In genomic region chr5:100035950-100036349, GRCm38 (mm10) we compare ENCODE assay signal across 8 mouse cellular contexts. TPM values are rescaled to one million over a fixed set of nuclear protein-coding genes. Genes with fewer than 3 reads are reported as not detected.
DNase-seq lines count a peak whose midpoint lies in the region; ATAC-seq lines count a peak whose summit lies in the region.

No protein-coding gene starts in this region.

- peaks cover 36% of the 10 kb centered on the region for H3K36me3 ChIP-seq in heart, embryonic 15.5 days
- peaks cover 67% of the 10 kb centered on the region for H3K36me3 ChIP-seq in embryonic facial prominence, embryonic 10.5 days (replicated peaks)
- H3K36me3 ChIP-seq in hindbrain, embryonic 12.5 days = peaks cover 46% of the 10 kb centered on the region
- H3K36me3 ChIP-seq in midbrain, embryonic 13.5 days = peaks cover 48% of the 10 kb centered on the region

- H3K27me3 ChIP-seq in heart, embryonic 15.5 days = no peaks in the 10 kb centered on the region
- H3K27me3 ChIP-seq in embryonic facial prominence, embryonic 10.5 days (replicated peaks; ENCODE audit: low read depth, poor library complexity, severe bottlenecking) = no peaks in the 10 kb centered on the region
- H3K27me3 ChIP-seq in hindbrain, embryonic 12.5 days = no peaks in the 10 kb centered on the region
- H3K27me3 ChIP-seq in midbrain, embryonic 13.5 days = no peaks in the 10 kb centered on the region

- no peak overlapping the region for H3K27ac ChIP-seq in heart, embryonic 15.5 days
- H3K27ac ChIP-seq in embryonic facial prominence, embryonic 10.5 days (replicated peaks) = no peak overlapping the region
- H3K27ac ChIP-seq in hindbrain, embryonic 12.5 days = no peak overlapping the region
- no peak overlapping the region for H3K27ac ChIP-seq in midbrain, embryonic 13.5 days

- 55% methylated on average over 7 of the region's 7 CpGs for WGBS in heart, embryonic 15.5 days
- WGBS in embryonic facial prominence, embryonic 10.5 days = 62% methylated on average over 7 of the region's 7 CpGs
- 54% methylated on average over 7 of the region's 7 CpGs for WGBS in hindbrain, embryonic 12.5 days
- WGBS in midbrain, embryonic 13.5 days = 50% methylated on average over 7 of the region's 7 CpGs

- no peak for DNase-seq in heart, adult 8-10 months (ENCODE audit: low spot score)
- DNase-seq in embryonic facial prominence, embryonic 10.5 days (ENCODE audit: low spot score) = no peak
- DNase-seq in natural killer cell, adult 2 months (ENCODE audit: low spot score in 2 of 2) = no peak
- no peak for DNase-seq in retina, postnatal 1 day
- DNase-seq in cerebellum, adult 11-12 months = no peak

- H3K4me2 ChIP-seq in heart, embryonic 15.5 days = peak overlapping the region; percentile 88
- H3K4me2 ChIP-seq in hindbrain, embryonic 12.5 days (replicated peaks) = peak overlapping the region; percentile 73
- peak overlapping the region; percentile 95 for H3K4me2 ChIP-seq in midbrain, embryonic 13.5 days (replicated peaks)

- peaks cover 46% of the 10 kb centered on the region for H3K4me1 ChIP-seq in heart, embryonic 15.5 days (replicated peaks)
- H3K4me1 ChIP-seq in embryonic facial prominence, embryonic 10.5 days = peaks cover 29% of the 10 kb centered on the region
- peaks cover 30% of the 10 kb centered on the region for H3K4me1 ChIP-seq in hindbrain, embryonic 12.5 days
- H3K4me1 ChIP-seq in midbrain, embryonic 13.5 days (replicated peaks) = peaks cover 40% of the 10 kb centered on the region

- H3K4me3 ChIP-seq in heart, embryonic 15.5 days = no peak overlapping the region
- peak overlapping the region; percentile 82 for H3K4me3 ChIP-seq in embryonic facial prominence, embryonic 10.5 days
- peak overlapping the region; percentile 96; the same call in 1 of the 2 replicates for H3K4me3 ChIP-seq in hindbrain, embryonic 12.5 days
- H3K4me3 ChIP-seq in midbrain, embryonic 13.5 days (replicated peaks) = peak overlapping the region; percentile 95

- ATAC-seq in heart, embryonic 15.5 days (replicated peaks; ENCODE audit: insufficient number of reproducible peaks, insufficient read depth, low FRiP score, low read depth) = no peak
- no peak for ATAC-seq in hindbrain, embryonic 12.5 days (ENCODE audit: low FRiP score)
- no peak for ATAC-seq in midbrain, embryonic 13.5 days

- H3K9ac ChIP-seq in heart, embryonic 15.5 days = no peak overlapping the region
- H3K9ac ChIP-seq in hindbrain, embryonic 12.5 days = 0 out of 2 replicates have a peak overlapping the region, but pooled peaks have one; percentile 99
- H3K9ac ChIP-seq in midbrain, embryonic 13.5 days (replicated peaks) = no peak overlapping the region

- H3K9me3 ChIP-seq in heart, embryonic 15.5 days (replicated peaks) = no peaks in the 10 kb centered on the region
- H3K9me3 ChIP-seq in embryonic facial prominence, embryonic 10.5 days = no peaks in the 10 kb centered on the region
- H3K9me3 ChIP-seq in hindbrain, embryonic 12.5 days (replicated peaks) = no peaks in the 10 kb centered on the region
- H3K9me3 ChIP-seq in midbrain, embryonic 13.5 days = no peaks in the 10 kb centered on the region

RNA-seq across cellular contexts. Expression of gene Hnrnpdl, which starts 3.5 kb away (rescaled TPM):
- polyA plus RNA-seq in heart, embryonic 15.5 days (2015; fragmentation: Nextera tagmentation; extraction: Ambion mirVana) = 77.5 and 93.8 TPM in 2 replicates
- 10 to 100 TPM; 43.4 to 74.6 (median 60.0) TPM for total RNA-seq in heart, adult 8-10 months (2022)
- polyA plus RNA-seq in embryonic facial prominence, embryonic 10.5 days (2016; fragmentation: Nextera tagmentation; extraction: Ambion mirVana) = 214 and 235 TPM in 2 replicates
- 258 and 273 TPM in 2 replicates for polyA plus RNA-seq in hindbrain, embryonic 12.5 days (2016; fragmentation: Nextera tagmentation; extraction: Ambion mirVana)
- 270 and 276 TPM in 2 replicates for polyA plus RNA-seq in midbrain, embryonic 13.5 days (2015; fragmentation: Nextera tagmentation; extraction: Ambion mirVana)

RNA-seq across cellular contexts. Expression of gene Enoph1, which starts 3.8 kb away (rescaled TPM):
- 22.7 and 28.7 TPM in 2 replicates for polyA plus RNA-seq in heart, embryonic 15.5 days (2015; fragmentation: Nextera tagmentation; extraction: Ambion mirVana)
- 1 to 10 TPM; 5.7 to 8.6 (median 8.3) TPM for total RNA-seq in heart, adult 8-10 months (2022)
- 60.3 and 60.9 TPM in 2 replicates for polyA plus RNA-seq in embryonic facial prominence, embryonic 10.5 days (2016; fragmentation: Nextera tagmentation; extraction: Ambion mirVana)
- 38.0 and 39.2 TPM in 2 replicates for polyA plus RNA-seq in hindbrain, embryonic 12.5 days (2016; fragmentation: Nextera tagmentation; extraction: Ambion mirVana)
- 39.4 and 40.5 TPM in 2 replicates for polyA plus RNA-seq in midbrain, embryonic 13.5 days (2015; fragmentation: Nextera tagmentation; extraction: Ambion mirVana)

RNA-seq across cellular contexts. Expression of gene 4930524J08Rik, which starts 57.1 kb away (rescaled TPM):
- 0.52 and 0.84 TPM in 2 replicates for polyA plus RNA-seq in heart, embryonic 15.5 days (2015; fragmentation: Nextera tagmentation; extraction: Ambion mirVana)
- total RNA-seq in heart, adult 8-10 months (2022) = 1 to 10 TPM in 2 of 4 experiments, under 1 TPM in 1, not detected in 1; 0.95 to 1.7 (median 1.5) TPM
- polyA plus RNA-seq in embryonic facial prominence, embryonic 10.5 days (2016; fragmentation: Nextera tagmentation; extraction: Ambion mirVana) = 1.5 and 1.8 TPM in 2 replicates
- polyA plus RNA-seq in hindbrain, embryonic 12.5 days (2016; fragmentation: Nextera tagmentation; extraction: Ambion mirVana) = 2.0 and 2.7 TPM in 2 replicates
- polyA plus RNA-seq in midbrain, embryonic 13.5 days (2015; fragmentation: Nextera tagmentation; extraction: Ambion mirVana) = 3.4 and 4.0 TPM in 2 replicates

RNA-seq across cellular contexts. Expression of gene Hnrnpd, which starts 57.2 kb away (rescaled TPM):
- polyA plus RNA-seq in heart, embryonic 15.5 days (2015; fragmentation: Nextera tagmentation; extraction: Ambion mirVana) = 94.3 and 128 TPM in 2 replicates
- 100 to 1,000 TPM in 1 of 4 experiments, 10 to 100 TPM in 3; 63.7 to 105 (median 80.0) TPM for total RNA-seq in heart, adult 8-10 months (2022)
- polyA plus RNA-seq in embryonic facial prominence, embryonic 10.5 days (2016; fragmentation: Nextera tagmentation; extraction: Ambion mirVana) = 253 and 268 TPM in 2 replicates
- polyA plus RNA-seq in hindbrain, embryonic 12.5 days (2016; fragmentation: Nextera tagmentation; extraction: Ambion mirVana) = 445 and 497 TPM in 2 replicates
- polyA plus RNA-seq in midbrain, embryonic 13.5 days (2015; fragmentation: Nextera tagmentation; extraction: Ambion mirVana) = 135 and 217 TPM in 2 replicates
